In the genomic region with DNA sequence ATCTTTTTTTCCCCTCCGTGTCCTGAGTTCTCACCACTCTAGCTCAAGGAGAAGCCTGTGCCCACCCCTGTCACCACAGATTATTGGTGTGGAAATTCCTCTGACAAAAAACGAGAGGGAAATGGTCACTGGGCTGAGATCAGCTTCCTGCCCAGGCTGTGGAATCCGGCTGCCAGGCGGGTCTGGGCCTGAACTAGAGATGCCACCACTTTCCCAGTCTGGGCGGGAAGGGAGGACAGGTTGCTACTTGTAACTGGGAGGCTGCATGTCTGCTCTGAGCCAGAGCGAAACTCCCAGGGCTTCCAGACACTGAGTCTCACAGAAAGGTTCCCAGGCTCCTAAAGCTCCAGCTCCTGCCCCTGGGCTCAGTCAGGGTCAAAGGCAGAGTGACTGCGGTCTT, we compare ENCODE assay signal across 1 mouse cellular context.
TF ChIP-seq lines count a peak whose summit lies in the region.

No protein-coding gene starts in this region.

TF ChIP-seq in CH12.LX, 34 proteins besides CTCF, POLR2A, EP300 and RAD21 (continued from another document):
- TF ChIP-seq USF1 (IDR thresholded peaks at IDR 0.05; ENCODE audit: low read depth, low read length) (no peak), NELFE (IDR thresholded peaks at IDR 0.05; ENCODE audit: low read depth, low read length) (no peak), MEF2A (IDR thresholded peaks at IDR 0.05; ENCODE audit: borderline replicate concordance, low read depth, low read length) (peak; percentile 85; the same call in 1 of the 2 replicates), JUN (IDR thresholded peaks at IDR 0.05; ENCODE audit: insufficient read depth, low read depth, low read length) (peak; percentile 81), USF2 (conservative IDR thresholded peaks at IDR 0.05; ENCODE audit: low read depth, low read length) (no peak), MAX (IDR thresholded peaks at IDR 0.05; ENCODE audit: low read length) (no peak), SIN3A (IDR thresholded peaks at IDR 0.05; ENCODE audit: low read length) (0 out of 2 replicates have a peak, but pooled peaks have one; percentile 15), ZMIZ1 (IDR thresholded peaks at IDR 0.05; ENCODE audit: low read depth, low read length) (no peak), ETS1 (conservative IDR thresholded peaks at IDR 0.05; ENCODE audit: low read depth, low read length) (no peak; the same call in 1 of the 2 replicates), KAT2A (IDR thresholded peaks at IDR 0.05; ENCODE audit: insufficient replicate concordance, low read length) (no peak), E2F4 (IDR thresholded peaks at IDR 0.05; ENCODE audit: insufficient replicate concordance, low read depth, low read length) (0 out of 2 replicates have a peak, but pooled peaks have one; percentile 37), CHD1 (IDR thresholded peaks at IDR 0.05; ENCODE audit: low read depth, low read length) (peak; percentile 99), ZC3H11A (IDR thresholded peaks at IDR 0.05; ENCODE audit: low read depth, low read length) (no peak), SMC3 (IDR thresholded peaks at IDR 0.05; ENCODE audit: low read depth, low read length) (no peak), RCOR1 (conservative IDR thresholded peaks at IDR 0.05; ENCODE audit: low read depth, low read length) (peak; percentile 60; the same call in 1 of the 2 replicates), ZNF384 (IDR thresholded peaks at IDR 0.05; ENCODE audit: low read depth, low read length) (no peak), PAX5 (IDR thresholded peaks at IDR 0.05; ENCODE audit: low read length) (no peak), ZKSCAN1 (IDR thresholded peaks at IDR 0.05; ENCODE audit: borderline replicate concordance, low read depth, low read length) (no peak), NRF1 (IDR thresholded peaks at IDR 0.05; ENCODE audit: low read depth, low read length) (peak; percentile 11; the same call in 1 of the 2 replicates), TBP (conservative IDR thresholded peaks at IDR 0.05; ENCODE audit: low read depth, low read length) (no peak), HCFC1 (IDR thresholded peaks at IDR 0.05; ENCODE audit: low read depth, low read length) (peak; percentile 35; the same call in 1 of the 2 replicates), BHLHE40 (IDR thresholded peaks at IDR 0.05; ENCODE audit: low read depth, low read length) (peak; percentile 71), TCF12 (IDR thresholded peaks at IDR 0.05; ENCODE audit: low read depth, low read length) (peak; percentile 94), MAZ (IDR thresholded peaks at IDR 0.05; ENCODE audit: low read depth, low read length) (no peak), IRF4 (IDR thresholded peaks at IDR 0.05; ENCODE audit: low read depth, low read length) (peak; percentile 98), UBTF (IDR thresholded peaks at IDR 0.05; ENCODE audit: low read depth, low read length) (no peak), MAFK (IDR thresholded peaks at IDR 0.05; ENCODE audit: insufficient replicate concordance, low read length) (no peak), CHD2 (IDR thresholded peaks at IDR 0.05; ENCODE audit: low read length) (peak; percentile 60), MXI1 (IDR thresholded peaks at IDR 0.05; ENCODE audit: low read depth, low read length) (no peak), ELF1 (IDR thresholded peaks at IDR 0.05; ENCODE audit: low read depth, low read length) (peak; percentile 44; the same call in 1 of the 2 replicates), JUND (conservative IDR thresholded peaks at IDR 0.05; ENCODE audit: low read depth, low read length) (no peak), MYC (IDR thresholded peaks at IDR 0.05; ENCODE audit: low read depth, low read length) (no peak), GABPA (IDR thresholded peaks at IDR 0.05; ENCODE audit: insufficient replicate concordance, low read depth, low read length) (no peak)
TF ChIP-seq in CH12.LX: peak in this region for 13.
